8 mouse cellular contexts compared by ENCODE assay signal in the genomic region with DNA sequence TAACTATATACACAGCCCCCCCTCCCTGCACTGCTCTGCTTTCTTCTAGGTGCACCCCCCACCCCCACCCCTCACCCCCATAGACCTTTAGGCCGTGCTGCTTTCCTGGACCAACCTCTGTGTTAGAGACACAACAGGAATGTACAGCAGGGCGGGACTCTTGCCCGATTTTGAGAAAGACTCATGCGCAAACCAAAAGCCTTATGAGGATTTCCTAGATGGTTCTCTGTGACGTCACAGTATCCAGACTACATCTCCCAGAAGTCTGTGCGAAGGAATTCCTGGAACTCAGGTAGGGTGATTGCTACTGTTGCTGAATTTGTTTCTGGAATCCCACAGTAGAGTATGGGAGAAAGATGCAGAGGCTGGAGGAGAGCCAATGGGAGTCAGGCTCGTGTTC. TPM values are rescaled to one million over a fixed set of nuclear protein-coding genes. Genes with fewer than 3 reads are reported as not detected.
DNase-seq lines count a peak whose midpoint lies in the region; ATAC-seq and TF ChIP-seq lines count a peak whose summit lies in the region.

A gene (minus strand): TSS at position 153 of the 400 bp plus-strand sequence.

- in situ Hi-C loops in ES-E14 (cut with MboI; ENCODE audit: low sequenced_read_pairs in 2 of 2, unreplicated experiment in 2 of 2), result no loop called here

- peak; percentile 53 for DNase-seq in ES-E14 (ENCODE audit: low read depth, low spot score)
- peak; percentile 16 to 20 for DNase-seq in left cerebral cortex, postnatal 14 days (ENCODE audit: low spot score in 2 of 2)
- no peak for DNase-seq in cerebellum, adult 11 months
- no peak for DNase-seq in heart, adult 9 months (ENCODE audit: low spot score in 2 of 2)

- H3K27ac ChIP-seq in forebrain, embryonic 16.5 days (ENCODE audit: low read length), result no peak within 1 kb of the TSS
- H3K27ac ChIP-seq in forebrain, embryonic 12.5 days, result no peak within 1 kb of the TSS
- H3K27ac ChIP-seq in ES-E14 (ENCODE audit: insufficient read depth, low read depth, low read length, poor library complexity, severe bottlenecking), result no peak within 1 kb of the TSS
- H3K27ac ChIP-seq in intestine, embryonic 15.5 days, result no peak within 1 kb of the TSS
- no peak within 1 kb of the TSS for H3K27ac ChIP-seq in stomach, embryonic 16.5 days (ENCODE audit: low read length)

- no peaks in the 10 kb centered on the region for H3K27me3 ChIP-seq in forebrain, embryonic 16.5 days (replicated peaks; ENCODE audit: control insufficient read depth, insufficient read depth, low read length)
- no peaks in the 10 kb centered on the region for H3K27me3 ChIP-seq in forebrain, embryonic 12.5 days
- no peaks in the 10 kb centered on the region for H3K27me3 ChIP-seq in intestine, embryonic 15.5 days (replicated peaks)
- H3K27me3 ChIP-seq in stomach, embryonic 16.5 days (ENCODE audit: control insufficient read depth, insufficient read depth, low read length), result no peaks in the 10 kb centered on the region

- intact Hi-C loops in left cerebral cortex, postnatal 14 days (cut with DNase I), result no loop called here

- peak; percentile 64 for ATAC-seq in forebrain, embryonic 16.5 days
- ATAC-seq in forebrain, embryonic 12.5 days (ENCODE audit: low FRiP score), result no peak
- ATAC-seq in intestine, embryonic 15.5 days, result peak; percentile 77
- ATAC-seq in stomach, embryonic 16.5 days (ENCODE audit: insufficient read depth, low FRiP score), result peak; percentile 53; the same call in 1 of the 2 replicates

- H3K4me1 ChIP-seq in forebrain, embryonic 16.5 days (replicated peaks; ENCODE audit: control insufficient read depth, insufficient read depth, low read length), result no peaks in the 10 kb centered on the region
- H3K4me1 ChIP-seq in forebrain, embryonic 12.5 days, result no peaks in the 10 kb centered on the region
- no peaks in the 10 kb centered on the region; a peak in 1 of 4 replicates for H3K4me1 ChIP-seq in ES-E14 (ENCODE audit: control insufficient read depth in 2 of 2, insufficient read depth in 2 of 2, low read length in 2 of 2, poor library complexity in 1 of 2)
- no peaks in the 10 kb centered on the region for H3K4me1 ChIP-seq in intestine, embryonic 15.5 days (replicated peaks)
- no peaks in the 10 kb centered on the region for H3K4me1 ChIP-seq in stomach, embryonic 16.5 days (ENCODE audit: control insufficient read depth, insufficient read depth, low read length)

- 49% methylated on average over 7 of the region's 7 CpGs for WGBS in forebrain, embryonic 16.5 days
- 47% methylated on average over 7 of the region's 7 CpGs for WGBS in forebrain, embryonic 12.5 days
- 48% methylated on average over 7 of the region's 7 CpGs for WGBS in intestine, embryonic 15.5 days
- 34% methylated on average over 7 of the region's 7 CpGs for WGBS in stomach, embryonic 16.5 days

- H3K9me3 ChIP-seq in forebrain, embryonic 16.5 days (ENCODE audit: control insufficient read depth, low read length), result no peaks in the 10 kb centered on the region
- no peaks in the 10 kb centered on the region for H3K9me3 ChIP-seq in forebrain, embryonic 12.5 days
- no peaks in the 10 kb centered on the region for H3K9me3 ChIP-seq in ES-E14 (ENCODE audit: control insufficient read depth, insufficient read depth, low read depth, low read length)
- no peaks in the 10 kb centered on the region for H3K9me3 ChIP-seq in intestine, embryonic 15.5 days
- H3K9me3 ChIP-seq in stomach, embryonic 16.5 days (replicated peaks; ENCODE audit: control insufficient read depth, low read length), result no peaks in the 10 kb centered on the region

- no peaks in the 10 kb centered on the region for H3K36me3 ChIP-seq in forebrain, embryonic 16.5 days (ENCODE audit: control insufficient read depth, insufficient read depth)
- no peaks in the 10 kb centered on the region for H3K36me3 ChIP-seq in forebrain, embryonic 12.5 days (replicated peaks)
- H3K36me3 ChIP-seq in ES-E14 (ENCODE audit: control insufficient read depth, insufficient read depth, low read length, poor library complexity, severe bottlenecking), result no peaks in the 10 kb centered on the region
- H3K36me3 ChIP-seq in intestine, embryonic 15.5 days, result no peaks in the 10 kb centered on the region
- H3K36me3 ChIP-seq in stomach, embryonic 16.5 days (ENCODE audit: control insufficient read depth, insufficient read depth, low read length), result no peaks in the 10 kb centered on the region

- H3K4me3 ChIP-seq in forebrain, embryonic 16.5 days (replicated peaks; ENCODE audit: low read length), result no peak within 1 kb of the TSS
- H3K4me3 ChIP-seq in forebrain, embryonic 12.5 days (replicated peaks), result no peak within 1 kb of the TSS
- peak within 1 kb of the TSS in 1 of 2 experiments; percentile 46; a peak in 2 of 4 replicates for H3K4me3 ChIP-seq in ES-E14 (ENCODE audit: insufficient read depth in 1 of 2, low read depth in 1 of 2, low read length in 2 of 2, poor library complexity in 1 of 2, severe bottlenecking in 1 of 2)
- H3K4me3 ChIP-seq in intestine, embryonic 15.5 days (replicated peaks), result no peak within 1 kb of the TSS
- H3K4me3 ChIP-seq in stomach, embryonic 16.5 days (replicated peaks; ENCODE audit: low read length), result no peak within 1 kb of the TSS

- no peak within 1 kb of the TSS for H3K9ac ChIP-seq in forebrain, embryonic 16.5 days (replicated peaks; ENCODE audit: low read depth, low read length)
- H3K9ac ChIP-seq in forebrain, embryonic 12.5 days, result no peak within 1 kb of the TSS
- H3K9ac ChIP-seq in ES-E14 (ENCODE audit: insufficient read depth, low read depth, low read length, poor library complexity, severe bottlenecking), result no peak within 1 kb of the TSS
- no peak within 1 kb of the TSS for H3K9ac ChIP-seq in intestine, embryonic 15.5 days
- H3K9ac ChIP-seq in stomach, embryonic 16.5 days (ENCODE audit: low read length), result no peak within 1 kb of the TSS

- H3K4me2 ChIP-seq in forebrain, embryonic 16.5 days (ENCODE audit: low read length), result no peak within 1 kb of the TSS
- no peak within 1 kb of the TSS for H3K4me2 ChIP-seq in forebrain, embryonic 12.5 days
- H3K4me2 ChIP-seq in intestine, embryonic 15.5 days (replicated peaks), result no peak within 1 kb of the TSS
- H3K4me2 ChIP-seq in stomach, embryonic 16.5 days (ENCODE audit: low read depth, low read length), result 0 out of 2 replicates have a peak within 1 kb of the TSS, but pooled peaks have one; percentile 15

TF ChIP-seq in ES-E14, 5 proteins besides CTCF, POLR2A, EP300 and RAD21:
- TF ChIP-seq MAFK (IDR thresholded peaks at IDR 0.05; ENCODE audit: insufficient read depth, low read depth, low read length) (no peak), HCFC1 (IDR thresholded peaks at IDR 0.05; ENCODE audit: borderline replicate concordance, insufficient read depth, low read length) (peak; percentile 84), ZNF384 (IDR thresholded peaks at IDR 0.05; ENCODE audit: low read depth, low read length) (no peak), ZC3H11A (IDR thresholded peaks at IDR 0.05; ENCODE audit: borderline replicate concordance, low read depth, low read length) (no peak)

RNA-seq across cellular contexts. Expression of the gene that starts here (rescaled TPM):
- polyA plus RNA-seq in forebrain, embryonic 16.5 days (2015; fragmentation: Nextera tagmentation; extraction: Ambion mirVana), result 5.8 and 6.4 TPM in 2 replicates
- polyA plus RNA-seq in forebrain, embryonic 12.5 days (2016; fragmentation: Nextera tagmentation; extraction: Ambion mirVana), result 2.8 and 3.4 TPM in 2 replicates
- 1.4 TPM in 2 replicates for total RNA-seq in ES-E14 (2012; rRNA removed)
- polyA plus RNA-seq in intestine, embryonic 15.5 days (2015; fragmentation: Nextera tagmentation; extraction: Ambion mirVana), result 1.7 TPM in 2 replicates
- total RNA-seq in left cerebral cortex, postnatal 14 days (2021), result 10 to 100 TPM; 18.7 to 19.4 TPM
- polyA plus RNA-seq in stomach, embryonic 16.5 days (2015; fragmentation: Nextera tagmentation; extraction: Ambion mirVana), result 1.4 and 1.6 TPM in 2 replicates

Comparison
In these comparisons a context has a peak if more than half of its experiments do, and no peak if none do; other contexts are left out.
1. DNase-seq: peak in ES-E14 (single experiment) and left cerebral cortex, postnatal 14 days (2 of 2); none in cerebellum, adult 11 months (single experiment) and heart, adult 9 months (0 of 2).